Mouse (Mus musculus): Measurements from ENCODE around the gene Acadl. TPM values are rescaled to one million over a fixed set of nuclear protein-coding genes. Genes with fewer than 3 reads are reported as not detected.

Acadl gene
- polyA plus RNA-seq, 1 experiment from 2014 or later, result 392 TPM

GRCm38 (mm10) chr1:66806821-66807220 lies 56.3 kb downstream of the Acadl start:
- ATAC-seq, result no peak
- Histone ChIP-seq H3K36me3 (replicated peaks; ENCODE audit: insufficient read depth, low read length) (0 out of 2 replicates have a peak, but pooled peaks cover 6% of the 10 kb centered on the region), H3K9me3 (ENCODE audit: low read length) (no peaks in the 10 kb centered on the region), H3K27ac (ENCODE audit: low read depth) (no peak overlapping the region), H3K9ac (replicated peaks) (no peak overlapping the region), H3K4me2 (ENCODE audit: low read depth, low read length) (no peak overlapping the region), H3K27me3 (ENCODE audit: insufficient read depth, low read length) (no peaks in the 10 kb centered on the region), H3K4me1 (ENCODE audit: insufficient read depth) (no peaks in the 10 kb centered on the region), H3K4me3 (ENCODE audit: low read depth, low read length) (no peak overlapping the region)
- WGBS (ENCODE audit: insufficient replicate concordance), result 86% methylated on average over 1 of the region's 1 CpGs
- DNase-seq, result no peak
- TF ChIP-seq CTCF (IDR thresholded peaks at IDR 0.05; ENCODE audit: low read depth) (no peak), EP300 (IDR thresholded peaks at IDR 0.05; ENCODE audit: low read depth) (no peak)

- no peaks in the 10 kb centered on the region for H3K9me3 ChIP-seq (ENCODE audit: low read length)
- TF ChIP-seq EP300 (IDR thresholded peaks at IDR 0.05; ENCODE audit: low read depth) (no peak), CTCF (IDR thresholded peaks at IDR 0.05; ENCODE audit: low read depth) (peak; percentile 18; the same call in 1 of the 2 replicates)
- no peak overlapping the region for H3K9ac ChIP-seq (replicated peaks)
- no peaks in the 10 kb centered on the region for H3K27me3 ChIP-seq (ENCODE audit: insufficient read depth, low read length)
- H3K27ac ChIP-seq (ENCODE audit: low read depth), result no peak overlapping the region
- H3K36me3 ChIP-seq (replicated peaks; ENCODE audit: insufficient read depth, low read length), result peaks cover 12% of the 10 kb centered on the region
- H3K4me1 ChIP-seq (ENCODE audit: insufficient read depth), result no peaks in the 10 kb centered on the region
- H3K4me3 ChIP-seq (ENCODE audit: low read depth, low read length), result no peak overlapping the region
- no peak for DNase-seq
- H3K4me2 ChIP-seq (ENCODE audit: low read depth, low read length), result no peak overlapping the region
- WGBS (ENCODE audit: insufficient replicate concordance), result 83% methylated on average over 1 of the region's 1 CpGs
- ATAC-seq, result no peak
Measured at GRCm38 (mm10) chr1:66805408-66805807, 57.7 kb downstream of the Acadl start.

GRCm38 (mm10) chr1:66804710-66805109 lies 58.4 kb downstream of the Acadl start:
- no peak overlapping the region for H3K4me3 ChIP-seq (ENCODE audit: low read depth, low read length)
- WGBS (ENCODE audit: insufficient replicate concordance), result 73% methylated on average over 5 of the region's 5 CpGs

GRCm38 (mm10) chr1:66797962-66798361 lies 65.1 kb downstream of the Acadl start:
- DNase-seq (no peak), ATAC-seq (no peak)
- Histone ChIP-seq H3K27me3 (ENCODE audit: insufficient read depth, low read length) (no peaks in the 10 kb centered on the region), H3K9me3 (ENCODE audit: low read length) (no peaks in the 10 kb centered on the region), H3K4me2 (ENCODE audit: low read depth, low read length) (no peak overlapping the region), H3K9ac (replicated peaks) (no peak overlapping the region), H3K27ac (ENCODE audit: low read depth) (no peak overlapping the region), H3K4me3 (ENCODE audit: low read depth, low read length) (no peak overlapping the region), H3K36me3 (replicated peaks; ENCODE audit: insufficient read depth, low read length) (peaks cover 19% of the 10 kb centered on the region), H3K4me1 (ENCODE audit: insufficient read depth) (no peaks in the 10 kb centered on the region)
- 90% methylated on average over 2 of the region's 2 CpGs for WGBS (ENCODE audit: insufficient replicate concordance)
- TF ChIP-seq EP300 (IDR thresholded peaks at IDR 0.05; ENCODE audit: low read depth), result no peak
- no peak for TF ChIP-seq CTCF (IDR thresholded peaks at IDR 0.05; ENCODE audit: low read depth)

More at GRCm38 (mm10) chr1:66804710-66805109, 58.4 kb downstream of the Acadl start:
- Histone ChIP-seq H3K4me1 (ENCODE audit: insufficient read depth) (no peaks in the 10 kb centered on the region), H3K9me3 (ENCODE audit: low read length) (no peaks in the 10 kb centered on the region), H3K4me2 (ENCODE audit: low read depth, low read length) (no peak overlapping the region), H3K9ac (replicated peaks) (no peak overlapping the region), H3K27me3 (ENCODE audit: insufficient read depth, low read length) (no peaks in the 10 kb centered on the region), H3K36me3 (replicated peaks; ENCODE audit: insufficient read depth, low read length) (peaks cover 15% of the 10 kb centered on the region), H3K27ac (ENCODE audit: low read depth) (no peak overlapping the region)
- TF ChIP-seq EP300 (IDR thresholded peaks at IDR 0.05; ENCODE audit: low read depth) (no peak), CTCF (IDR thresholded peaks at IDR 0.05; ENCODE audit: low read depth) (no peak)
- ATAC-seq (no peak), DNase-seq (no peak)

- DNase-seq (no peak), ATAC-seq (no peak)
- 75% methylated on average over 2 of the region's 2 CpGs for WGBS (ENCODE audit: insufficient replicate concordance)
- no peaks in the 10 kb centered on the region for H3K36me3 ChIP-seq (replicated peaks; ENCODE audit: insufficient read depth, low read length)
- H3K9me3 ChIP-seq (ENCODE audit: low read length), result no peaks in the 10 kb centered on the region
- no peak overlapping the region for H3K4me3 ChIP-seq (ENCODE audit: low read depth, low read length)
- no peak overlapping the region for H3K27ac ChIP-seq (ENCODE audit: low read depth)
- no peak overlapping the region for H3K9ac ChIP-seq (replicated peaks)
- no peak overlapping the region for H3K4me2 ChIP-seq (ENCODE audit: low read depth, low read length)
- no peaks in the 10 kb centered on the region for H3K27me3 ChIP-seq (ENCODE audit: insufficient read depth, low read length)
- H3K4me1 ChIP-seq (ENCODE audit: insufficient read depth), result no peaks in the 10 kb centered on the region
- no peak for TF ChIP-seq EP300 (IDR thresholded peaks at IDR 0.05; ENCODE audit: low read depth)
- no peak for TF ChIP-seq CTCF (IDR thresholded peaks at IDR 0.05; ENCODE audit: low read depth)
Measured at GRCm38 (mm10) chr1:66792838-66793466, 70.1 kb downstream of the Acadl start.

GRCm38 (mm10) chr1:66782296-66782695 lies 80.8 kb downstream of the Acadl start:
- H3K4me3 ChIP-seq (ENCODE audit: low read depth, low read length), result no peak overlapping the region
- no peak overlapping the region for H3K4me2 ChIP-seq (ENCODE audit: low read depth, low read length)
- TF ChIP-seq EP300 (IDR thresholded peaks at IDR 0.05; ENCODE audit: low read depth) (no peak), CTCF (IDR thresholded peaks at IDR 0.05; ENCODE audit: low read depth) (no peak)
- no peak overlapping the region for H3K9ac ChIP-seq (replicated peaks)
- WGBS (ENCODE audit: insufficient replicate concordance), result 63% methylated on average over 2 of the region's 2 CpGs
- no peak for ATAC-seq
- no peaks in the 10 kb centered on the region for H3K27me3 ChIP-seq (ENCODE audit: insufficient read depth, low read length)
- H3K9me3 ChIP-seq (ENCODE audit: low read length), result no peaks in the 10 kb centered on the region
- no peaks in the 10 kb centered on the region for H3K4me1 ChIP-seq (ENCODE audit: insufficient read depth)
- H3K36me3 ChIP-seq (replicated peaks; ENCODE audit: insufficient read depth, low read length), result no peaks in the 10 kb centered on the region
- no peak overlapping the region for H3K27ac ChIP-seq (ENCODE audit: low read depth)
- DNase-seq, result no peak
